In the genomic region with DNA sequence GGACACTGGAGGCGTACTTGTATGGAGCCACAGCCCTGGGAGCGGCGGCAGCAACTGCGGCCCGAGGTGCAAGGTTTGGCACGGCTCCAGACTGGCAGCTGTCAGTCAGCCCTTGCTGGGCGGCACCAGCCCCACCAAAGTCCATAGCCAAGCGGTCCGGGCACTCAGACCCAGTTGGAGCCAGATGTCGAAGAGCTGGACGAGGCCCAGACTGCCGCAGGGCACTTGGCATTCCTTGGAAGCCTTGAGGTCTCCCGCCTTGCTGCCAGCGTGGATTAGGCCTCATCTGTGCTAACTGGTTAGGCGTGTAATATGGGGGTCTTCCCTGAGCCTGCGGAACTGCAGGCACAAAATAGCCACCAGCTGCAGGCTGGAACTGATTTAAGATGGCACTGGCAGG, we compare ENCODE assay signal across 7 mouse cellular contexts.
A peak's percentile ranks its signal among the peaks of the same experiment; 100 is the strongest.
DNase-seq lines count a peak whose midpoint lies in the region; ATAC-seq lines count a peak whose summit lies in the region.
"Not testable (repeated sequence)": the region's sequence is repeated elsewhere in the genome, so short reads cannot be mapped to it uniquely, and the experiment has no call there.

No protein-coding gene starts in this region.

- H3K9ac ChIP-seq in embryonic facial prominence, embryonic 13.5 days; heart, embryonic 12.5 days: not testable (repeated sequence)

- H3K4me1 ChIP-seq in embryonic facial prominence, embryonic 13.5 days; heart, embryonic 12.5 days (replicated peaks): not testable (repeated sequence)

- H3K4me3 ChIP-seq in embryonic facial prominence, embryonic 13.5 days, result not testable (repeated sequence)
- H3K4me3 ChIP-seq in heart, embryonic 12.5 days, result 0 out of 2 replicates have a peak overlapping the region, but pooled peaks have one; percentile 8

- H3K9me3 ChIP-seq in embryonic facial prominence, embryonic 13.5 days; heart, embryonic 12.5 days (replicated peaks): not testable (repeated sequence)

- peak; percentile 14 for DNase-seq in ES-CJ7 (ENCODE audit: low read depth, low spot score)
- peak; percentile 28 for DNase-seq in ZHBTc4 (ENCODE audit: low read depth, low spot score)
- DNase-seq in cerebellum, postnatal 14 days, result peak; percentile 67 to 74
- DNase-seq in heart, postnatal 4 days, result peak; percentile 10
- peak; percentile 1 for DNase-seq in layer of hippocampus, postnatal 14 days (ENCODE audit: low spot score in 2 of 2)

- WGBS in embryonic facial prominence, embryonic 13.5 days, result 65% methylated on average over 16 of the region's 16 CpGs
- WGBS in heart, embryonic 12.5 days, result 52% methylated on average over 16 of the region's 16 CpGs

- not testable (repeated sequence) for H3K36me3 ChIP-seq in embryonic facial prominence, embryonic 13.5 days; heart, embryonic 12.5 days

- H3K27ac ChIP-seq in embryonic facial prominence, embryonic 13.5 days; heart, embryonic 12.5 days (ENCODE audit: poor library complexity, severe bottlenecking): not testable (repeated sequence)

- not testable (repeated sequence) for H3K27me3 ChIP-seq in embryonic facial prominence, embryonic 13.5 days; heart, embryonic 12.5 days (replicated peaks)

- ATAC-seq in embryonic facial prominence, embryonic 13.5 days (ENCODE audit: insufficient number of reproducible peaks, insufficient read depth, low FRiP score, low TSS enrichment, low read depth); heart, embryonic 12.5 days (ENCODE audit: insufficient number of reproducible peaks, low FRiP score): not testable (repeated sequence)

- peak overlapping the region; percentile 27 for H3K4me2 ChIP-seq in embryonic facial prominence, embryonic 13.5 days
- peak overlapping the region; percentile 56 for H3K4me2 ChIP-seq in heart, embryonic 12.5 days

Comparison
In these comparisons a context has a peak if more than half of its experiments do, and no peak if none do; other contexts are left out.
1. DNase-seq: peak in every context shown above with its lines; median percentile 70 in cerebellum, postnatal 14 days; 28 in ZHBTc4; 14 in ES-CJ7; 10 in heart, postnatal 4 days; 1 in layer of hippocampus, postnatal 14 days.